Mouse (Mus musculus): ENCODE data around the gene Exoc2. TPM values are rescaled to one million over a fixed set of nuclear protein-coding genes. Genes with fewer than 3 reads are reported as not detected.
A peak's percentile ranks its signal among the peaks of the same experiment; 100 is the strongest.

Gene Exoc2
- total RNA-seq, 1 experiment from 2014 or later: 57.1 TPM

GRCm38 (mm10) chr13:30976536-30977084 lies 2.7 kb upstream of the Exoc2 start:
- no peak for ATAC-seq (ENCODE audit: extremely low read depth, insufficient number of reproducible peaks, low FRiP score, poor library complexity, severe bottlenecking)

- no peak for ATAC-seq (ENCODE audit: extremely low read depth, insufficient number of reproducible peaks, low FRiP score, poor library complexity, severe bottlenecking)
Observed at GRCm38 (mm10) chr13:30974247-30974630, 346 bp upstream of the Exoc2 start.

- ATAC-seq (ENCODE audit: extremely low read depth, insufficient number of reproducible peaks, low FRiP score, poor library complexity, severe bottlenecking): peak; percentile 57; the same call in 1 of the 2 replicates
Observed at GRCm38 (mm10) chr13:30972102-30972501, 1.8 kb downstream of the Exoc2 start.

- ATAC-seq (ENCODE audit: extremely low read depth, insufficient number of reproducible peaks, low FRiP score, poor library complexity, severe bottlenecking): no peak
Observed at GRCm38 (mm10) chr13:30971047-30971446, 2.8 kb downstream of the Exoc2 start.

GRCm38 (mm10) chr13:30968311-30968710 lies 5.6 kb downstream of the Exoc2 start:
- no peak for ATAC-seq (ENCODE audit: extremely low read depth, insufficient number of reproducible peaks, low FRiP score, poor library complexity, severe bottlenecking)

GRCm38 (mm10) chr13:30966507-30966911 lies 7.4 kb downstream of the Exoc2 start:
- ATAC-seq (ENCODE audit: extremely low read depth, insufficient number of reproducible peaks, low FRiP score, poor library complexity, severe bottlenecking): no peak

GRCm38 (mm10) chr13:30961932-30962331 lies 12.0 kb downstream of the Exoc2 start:
- no peak for ATAC-seq (ENCODE audit: extremely low read depth, insufficient number of reproducible peaks, low FRiP score, poor library complexity, severe bottlenecking)

- no peak for ATAC-seq (ENCODE audit: extremely low read depth, insufficient number of reproducible peaks, low FRiP score, poor library complexity, severe bottlenecking)
Observed at GRCm38 (mm10) chr13:30960714-30961113, 13.2 kb downstream of the Exoc2 start.

- ATAC-seq (ENCODE audit: extremely low read depth, insufficient number of reproducible peaks, low FRiP score, poor library complexity, severe bottlenecking): no peak
Observed at GRCm38 (mm10) chr13:30953580-30953979, 20.3 kb downstream of the Exoc2 start.

- no peak for ATAC-seq (ENCODE audit: extremely low read depth, insufficient number of reproducible peaks, low FRiP score, poor library complexity, severe bottlenecking)
Observed at GRCm38 (mm10) chr13:30952044-30952443, 21.8 kb downstream of the Exoc2 start.

- peak; percentile 79 for ATAC-seq (ENCODE audit: extremely low read depth, insufficient number of reproducible peaks, low FRiP score, poor library complexity, severe bottlenecking)
Observed at GRCm38 (mm10) chr13:30949181-30949580, 24.7 kb downstream of the Exoc2 start.

GRCm38 (mm10) chr13:30947540-30947939 lies 26.4 kb downstream of the Exoc2 start, which contains the start of gene Hus1b:
Gene Hus1b, minus strand, starts transcription at chr13:30947759.
- no peak for ATAC-seq (ENCODE audit: extremely low read depth, insufficient number of reproducible peaks, low FRiP score, poor library complexity, severe bottlenecking)

GRCm38 (mm10) chr13:30947129-30947528 lies 26.8 kb downstream of the Exoc2 start:
- no peak for ATAC-seq (ENCODE audit: extremely low read depth, insufficient number of reproducible peaks, low FRiP score, poor library complexity, severe bottlenecking)

GRCm38 (mm10) chr13:30945788-30946187 lies 28.1 kb downstream of the Exoc2 start:
- ATAC-seq (ENCODE audit: extremely low read depth, insufficient number of reproducible peaks, low FRiP score, poor library complexity, severe bottlenecking): no peak

- ATAC-seq (ENCODE audit: extremely low read depth, insufficient number of reproducible peaks, low FRiP score, poor library complexity, severe bottlenecking): peak; percentile 53; the same call in 1 of the 2 replicates
Observed at GRCm38 (mm10) chr13:30932972-30933371, 40.9 kb downstream of the Exoc2 start.

- no peak for ATAC-seq (ENCODE audit: extremely low read depth, insufficient number of reproducible peaks, low FRiP score, poor library complexity, severe bottlenecking)
Observed at GRCm38 (mm10) chr13:30931613-30932012, 42.3 kb downstream of the Exoc2 start.

- no peak for ATAC-seq (ENCODE audit: extremely low read depth, insufficient number of reproducible peaks, low FRiP score, poor library complexity, severe bottlenecking)
Observed at GRCm38 (mm10) chr13:30929119-30929518, 44.8 kb downstream of the Exoc2 start.

- ATAC-seq (ENCODE audit: extremely low read depth, insufficient number of reproducible peaks, low FRiP score, poor library complexity, severe bottlenecking): no peak
Observed at GRCm38 (mm10) chr13:30924269-30924668, 49.6 kb downstream of the Exoc2 start.

- no peak for ATAC-seq (ENCODE audit: extremely low read depth, insufficient number of reproducible peaks, low FRiP score, poor library complexity, severe bottlenecking)
Observed at GRCm38 (mm10) chr13:30921914-30922313, 52.0 kb downstream of the Exoc2 start.

GRCm38 (mm10) chr13:30913757-30914156 lies 60.1 kb downstream of the Exoc2 start:
- no peak for ATAC-seq (ENCODE audit: extremely low read depth, insufficient number of reproducible peaks, low FRiP score, poor library complexity, severe bottlenecking)

GRCm38 (mm10) chr13:30913028-30913427 lies 60.9 kb downstream of the Exoc2 start:
- no peak for ATAC-seq (ENCODE audit: extremely low read depth, insufficient number of reproducible peaks, low FRiP score, poor library complexity, severe bottlenecking)

Data from neutrophil, adult 5-6 weeks (primary cell).